Mouse (Mus musculus): ENCODE results near the gene Gm20388.

- no peak for TF ChIP-seq CTCF (IDR thresholded peaks at IDR 0.05; ENCODE audit: borderline replicate concordance, insufficient read depth, low read depth, low read length)
- TF ChIP-seq POLR2A (IDR thresholded peaks at IDR 0.05; ENCODE audit: borderline replicate concordance, insufficient read depth, low read length) = no peak
These were observed 3857.2 kb downstream of the Gm20388 start for GRCm38 (mm10) chr8:123767874-123768273.
